Mouse (Mus musculus): ENCODE data around the gene Abcg1. TPM values are rescaled to one million over a fixed set of nuclear protein-coding genes. Genes with fewer than 3 reads are reported as not detected.

Gene Abcg1
- polyA plus RNA-seq, 1 experiment, result 8.4 TPM

DNA sequence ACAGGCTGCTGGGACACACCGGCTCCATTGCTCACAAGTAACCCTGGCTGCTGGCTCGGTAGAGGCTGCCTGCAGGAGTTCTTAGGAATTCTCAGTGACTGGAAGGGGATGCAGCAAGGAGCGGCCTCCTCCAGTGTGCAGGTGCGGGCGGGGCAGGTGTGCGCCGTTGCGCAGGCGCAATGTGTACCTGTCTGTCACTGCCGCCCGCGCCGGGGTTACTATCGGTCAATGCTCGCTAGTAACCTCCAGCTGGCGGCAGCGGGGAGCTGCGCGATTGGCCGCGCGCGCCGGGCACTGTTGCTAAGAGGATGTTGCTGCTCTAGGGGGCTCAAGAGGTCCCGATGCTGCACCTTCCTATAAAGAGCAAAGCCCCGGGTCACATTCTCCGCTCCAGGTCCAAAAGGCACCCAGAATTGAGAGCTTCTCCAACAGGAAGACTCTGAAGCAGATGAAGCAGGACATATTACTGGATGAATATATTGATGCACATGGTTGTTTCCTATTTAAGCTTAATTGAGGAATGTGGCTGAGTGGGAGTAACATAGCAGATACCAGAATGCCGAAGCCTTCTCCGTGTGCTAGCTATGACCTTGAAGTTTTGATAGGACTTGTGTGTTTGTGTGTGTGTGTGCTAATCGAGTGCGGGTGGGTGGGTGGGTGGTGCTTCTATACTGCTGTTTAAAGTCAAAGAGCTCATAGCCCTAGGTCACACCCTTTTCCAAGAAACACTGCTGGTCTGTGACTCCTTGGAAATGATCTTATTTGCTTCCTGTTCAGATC lies 16.0 kb downstream of the Abcg1 start:
- Histone ChIP-seq H3K9me3 (replicated peaks; ENCODE audit: control insufficient read depth, insufficient read depth, low read length, poor library complexity, severe bottlenecking) (no peaks in the 10 kb centered on the region), H3K4me1 (ENCODE audit: control insufficient read depth, insufficient read depth, low read length) (peaks cover 8% of the 10 kb centered on the region), H3K27me3 (ENCODE audit: control insufficient read depth, insufficient read depth, low read length, poor library complexity, severe bottlenecking) (no peaks in the 10 kb centered on the region), H3K4me3 (ENCODE audit: low read depth, low read length) (no peak overlapping the region), H3K27ac (ENCODE audit: insufficient read depth, low read length) (peak overlapping the region; percentile 70; the same call in 1 of the 2 replicates), H3K36me3 (ENCODE audit: control insufficient read depth, insufficient read depth, low read length, poor library complexity, severe bottlenecking) (no peaks in the 10 kb centered on the region), H3K9ac (ENCODE audit: low read depth, poor library complexity, severe bottlenecking) (no peak overlapping the region)
- TF ChIP-seq EP300 (IDR thresholded peaks at IDR 0.05; ENCODE audit: insufficient read depth, low read depth, low read length) (0 out of 2 replicates have a peak, but pooled peaks have one; percentile 47), CTCF (IDR thresholded peaks at IDR 0.05; ENCODE audit: low read depth, low read length) (no peak), POLR2A (IDR thresholded peaks at IDR 0.05; ENCODE audit: insufficient read depth, low read length) (no peak)

DNA sequence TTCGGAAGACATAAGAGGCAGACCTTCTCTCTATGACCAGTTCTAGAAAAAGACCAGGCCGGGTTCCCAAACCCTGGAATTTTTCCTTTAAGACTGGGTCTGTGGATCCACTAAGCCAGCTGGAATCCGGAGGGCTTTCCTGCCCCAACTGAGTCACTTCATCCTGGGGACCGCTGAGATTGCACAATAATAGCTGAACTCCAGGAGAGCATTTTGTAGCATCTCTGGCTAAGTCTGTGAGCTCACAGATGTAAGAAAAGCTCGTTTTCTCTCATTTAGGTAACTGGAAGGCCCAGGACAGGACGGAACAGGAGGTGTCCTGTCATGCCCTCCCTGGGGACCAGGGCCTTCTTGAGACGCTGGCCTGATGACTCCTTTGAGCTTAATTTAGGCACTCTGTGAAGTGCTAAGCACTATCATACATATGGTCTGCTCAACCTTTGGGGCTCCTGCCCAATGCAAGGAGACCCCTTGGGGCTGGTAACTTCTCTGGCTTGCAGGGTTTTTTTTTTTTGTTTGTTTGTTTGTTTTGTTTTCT lies 16.6 kb downstream of the Abcg1 start:
- Histone ChIP-seq H3K4me1 (ENCODE audit: control insufficient read depth, insufficient read depth, low read length) (peaks cover 13% of the 10 kb centered on the region), H3K4me3 (ENCODE audit: low read depth, low read length) (no peak overlapping the region), H3K9ac (ENCODE audit: low read depth, poor library complexity, severe bottlenecking) (no peak overlapping the region), H3K27ac (ENCODE audit: insufficient read depth, low read length) (peak overlapping the region; percentile 70), H3K27me3 (ENCODE audit: control insufficient read depth, insufficient read depth, low read length, poor library complexity, severe bottlenecking) (no peaks in the 10 kb centered on the region), H3K9me3 (replicated peaks; ENCODE audit: control insufficient read depth, insufficient read depth, low read length, poor library complexity, severe bottlenecking) (no peaks in the 10 kb centered on the region), H3K36me3 (ENCODE audit: control insufficient read depth, insufficient read depth, low read length, poor library complexity, severe bottlenecking) (no peaks in the 10 kb centered on the region)
- TF ChIP-seq POLR2A (IDR thresholded peaks at IDR 0.05; ENCODE audit: insufficient read depth, low read length) (no peak), EP300 (IDR thresholded peaks at IDR 0.05; ENCODE audit: insufficient read depth, low read depth, low read length) (no peak), CTCF (IDR thresholded peaks at IDR 0.05; ENCODE audit: low read depth, low read length) (no peak)

DNA sequence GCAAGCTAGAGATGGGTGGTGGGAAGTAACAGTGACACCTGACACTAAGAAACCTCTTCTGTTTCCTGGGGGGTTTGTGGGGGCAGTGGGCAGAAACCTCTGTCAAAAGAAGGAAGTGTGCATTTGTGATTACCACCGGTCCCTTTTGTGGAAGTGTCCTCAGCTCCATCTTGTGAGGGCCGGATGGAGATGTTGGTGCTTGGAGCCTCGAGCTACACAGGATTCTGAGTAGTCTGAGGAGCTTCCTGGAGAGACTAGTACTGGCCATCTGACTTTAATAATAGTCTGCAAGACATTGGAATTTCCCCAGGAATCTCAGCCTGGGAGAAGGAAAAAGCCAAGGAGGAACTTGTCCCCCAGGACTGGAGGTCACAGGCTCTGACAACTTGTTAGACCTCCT lies 17.2 kb downstream of the Abcg1 start:
- H3K36me3 ChIP-seq (ENCODE audit: control insufficient read depth, insufficient read depth, low read length, poor library complexity, severe bottlenecking), result no peaks in the 10 kb centered on the region
- TF ChIP-seq POLR2A (IDR thresholded peaks at IDR 0.05; ENCODE audit: insufficient read depth, low read length) (no peak), CTCF (IDR thresholded peaks at IDR 0.05; ENCODE audit: low read depth, low read length) (no peak), EP300 (IDR thresholded peaks at IDR 0.05; ENCODE audit: insufficient read depth, low read depth, low read length) (no peak)
- no peak overlapping the region for H3K4me3 ChIP-seq (ENCODE audit: low read depth, low read length)
- H3K4me1 ChIP-seq (ENCODE audit: control insufficient read depth, insufficient read depth, low read length), result peaks cover 16% of the 10 kb centered on the region
- H3K9ac ChIP-seq (ENCODE audit: low read depth, poor library complexity, severe bottlenecking), result no peak overlapping the region
- no peak overlapping the region for H3K27ac ChIP-seq (ENCODE audit: insufficient read depth, low read length)
- H3K9me3 ChIP-seq (replicated peaks; ENCODE audit: control insufficient read depth, insufficient read depth, low read length, poor library complexity, severe bottlenecking), result no peaks in the 10 kb centered on the region
- no peaks in the 10 kb centered on the region for H3K27me3 ChIP-seq (ENCODE audit: control insufficient read depth, insufficient read depth, low read length, poor library complexity, severe bottlenecking)

DNA sequence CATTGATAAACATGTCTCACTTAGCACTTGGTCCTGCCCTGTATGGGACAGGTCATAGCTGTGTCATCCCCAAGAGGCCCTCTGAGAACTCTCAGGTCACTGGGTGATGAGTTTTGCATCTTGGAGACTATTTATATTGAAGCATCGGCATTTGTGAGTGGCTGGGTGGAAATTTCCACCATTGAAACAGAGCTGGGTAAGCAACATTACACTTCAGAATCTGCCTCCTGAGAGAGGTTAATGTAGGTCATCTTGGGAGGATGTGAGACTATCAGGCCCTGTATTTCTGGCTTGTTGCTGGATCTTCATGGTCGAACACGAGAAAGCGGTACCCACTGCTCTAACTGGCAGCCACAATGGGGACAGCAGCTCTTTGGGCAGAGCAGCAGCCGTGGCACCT lies 18.0 kb downstream of the Abcg1 start:
- Histone ChIP-seq H3K36me3 (ENCODE audit: control insufficient read depth, insufficient read depth, low read length, poor library complexity, severe bottlenecking) (no peaks in the 10 kb centered on the region), H3K9me3 (replicated peaks; ENCODE audit: control insufficient read depth, insufficient read depth, low read length, poor library complexity, severe bottlenecking) (no peaks in the 10 kb centered on the region), H3K27me3 (ENCODE audit: control insufficient read depth, insufficient read depth, low read length, poor library complexity, severe bottlenecking) (no peaks in the 10 kb centered on the region), H3K4me1 (ENCODE audit: control insufficient read depth, insufficient read depth, low read length) (peaks cover 16% of the 10 kb centered on the region), H3K27ac (ENCODE audit: insufficient read depth, low read length) (no peak overlapping the region), H3K9ac (ENCODE audit: low read depth, poor library complexity, severe bottlenecking) (no peak overlapping the region), H3K4me3 (ENCODE audit: low read depth, low read length) (no peak overlapping the region)
- no peak for TF ChIP-seq POLR2A (IDR thresholded peaks at IDR 0.05; ENCODE audit: insufficient read depth, low read length)
- TF ChIP-seq EP300 (IDR thresholded peaks at IDR 0.05; ENCODE audit: insufficient read depth, low read depth, low read length), result no peak
- no peak for TF ChIP-seq CTCF (IDR thresholded peaks at IDR 0.05; ENCODE audit: low read depth, low read length)

DNA sequence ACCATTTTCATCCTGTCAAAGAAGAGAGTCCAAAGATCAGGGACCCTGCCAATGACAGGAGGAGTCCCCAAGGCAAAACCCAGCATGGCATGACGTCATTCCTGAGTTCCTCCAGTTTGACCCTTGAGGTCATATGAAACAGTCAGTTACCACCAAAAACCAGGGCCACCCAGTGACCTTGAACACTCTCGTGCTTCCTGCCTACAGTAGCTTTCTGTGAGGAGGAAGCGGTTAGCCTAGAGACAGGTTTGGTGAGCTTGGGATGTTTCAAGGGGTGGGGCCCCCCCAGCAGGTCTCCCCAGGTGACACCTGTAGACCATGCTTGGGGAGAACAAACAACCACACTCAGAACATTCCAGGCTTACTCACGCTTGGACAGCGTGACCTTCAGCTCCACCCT lies 20.1 kb downstream of the Abcg1 start:
- TF ChIP-seq EP300 (IDR thresholded peaks at IDR 0.05; ENCODE audit: insufficient read depth, low read depth, low read length), result no peak
- Histone ChIP-seq H3K9ac (ENCODE audit: low read depth, poor library complexity, severe bottlenecking) (no peak overlapping the region), H3K27me3 (ENCODE audit: control insufficient read depth, insufficient read depth, low read length, poor library complexity, severe bottlenecking) (no peaks in the 10 kb centered on the region), H3K36me3 (ENCODE audit: control insufficient read depth, insufficient read depth, low read length, poor library complexity, severe bottlenecking) (no peaks in the 10 kb centered on the region), H3K4me3 (ENCODE audit: low read depth, low read length) (no peak overlapping the region), H3K27ac (ENCODE audit: insufficient read depth, low read length) (no peak overlapping the region), H3K4me1 (ENCODE audit: control insufficient read depth, insufficient read depth, low read length) (peaks cover 16% of the 10 kb centered on the region), H3K9me3 (replicated peaks; ENCODE audit: control insufficient read depth, insufficient read depth, low read length, poor library complexity, severe bottlenecking) (no peaks in the 10 kb centered on the region)

DNA sequence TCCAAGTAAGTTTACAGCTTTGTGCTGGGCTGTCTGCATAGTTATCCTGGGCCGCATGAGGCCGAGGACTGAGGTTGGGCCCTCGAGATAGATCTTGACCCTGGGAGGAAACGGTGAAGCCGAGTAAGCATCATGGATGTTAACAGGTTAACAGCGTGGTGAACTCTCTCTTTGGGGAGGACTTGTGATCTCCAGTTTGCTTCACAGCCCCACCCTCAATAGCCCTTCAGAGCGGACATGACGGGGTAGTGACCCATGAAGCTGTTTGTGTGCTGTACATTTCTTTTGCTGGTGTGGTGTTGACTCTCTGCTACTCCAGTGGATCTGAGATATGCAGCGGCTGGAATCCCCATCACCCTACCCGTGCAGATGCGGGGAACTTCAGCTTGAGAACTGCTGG lies 21.1 kb downstream of the Abcg1 start:
- Histone ChIP-seq H3K9ac (ENCODE audit: low read depth, poor library complexity, severe bottlenecking) (no peak overlapping the region), H3K27ac (ENCODE audit: insufficient read depth, low read length) (no peak overlapping the region), H3K4me1 (ENCODE audit: control insufficient read depth, insufficient read depth, low read length) (peaks cover 14% of the 10 kb centered on the region), H3K4me3 (ENCODE audit: low read depth, low read length) (no peak overlapping the region), H3K9me3 (replicated peaks; ENCODE audit: control insufficient read depth, insufficient read depth, low read length, poor library complexity, severe bottlenecking) (no peaks in the 10 kb centered on the region), H3K27me3 (ENCODE audit: control insufficient read depth, insufficient read depth, low read length, poor library complexity, severe bottlenecking) (no peaks in the 10 kb centered on the region), H3K36me3 (ENCODE audit: control insufficient read depth, insufficient read depth, low read length, poor library complexity, severe bottlenecking) (no peaks in the 10 kb centered on the region)
- no peak for TF ChIP-seq EP300 (IDR thresholded peaks at IDR 0.05; ENCODE audit: insufficient read depth, low read depth, low read length)
- TF ChIP-seq POLR2A (IDR thresholded peaks at IDR 0.05; ENCODE audit: insufficient read depth, low read length), result no peak
- TF ChIP-seq CTCF (IDR thresholded peaks at IDR 0.05; ENCODE audit: low read depth, low read length), result no peak
